11 mouse cellular contexts compared by ENCODE assay signal in the genomic region with DNA sequence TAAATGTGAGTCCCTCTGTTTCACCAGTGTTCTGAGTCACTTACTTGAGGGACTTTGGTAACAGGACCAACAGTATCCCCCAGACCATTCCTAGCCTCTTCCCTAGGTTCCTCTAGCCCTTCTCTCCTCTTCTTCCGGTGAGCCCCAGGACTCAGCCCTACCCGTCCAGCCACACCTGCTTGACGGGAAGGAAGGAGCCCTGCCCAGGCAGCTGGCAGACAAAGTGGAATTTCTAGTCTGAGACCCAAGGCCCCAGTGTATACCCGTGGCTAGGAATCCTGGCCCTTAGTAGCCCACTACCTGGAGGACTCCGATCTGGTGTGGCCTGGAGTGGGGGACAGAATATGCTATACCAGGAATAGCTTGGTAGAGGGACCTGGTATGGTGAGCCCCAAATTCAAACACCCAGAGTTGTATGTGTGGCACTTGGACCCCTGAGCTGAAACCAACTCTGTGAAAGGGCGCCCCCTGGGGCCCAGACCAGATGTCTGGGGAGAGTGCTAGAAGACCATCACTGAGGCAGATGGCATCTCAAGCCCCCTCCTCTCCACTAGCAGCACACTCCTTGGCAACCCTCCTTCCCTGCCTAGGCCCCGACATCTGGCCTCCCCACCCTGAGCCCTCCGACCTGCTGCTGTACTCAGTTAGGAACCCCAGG. TPM values are rescaled to one million over a fixed set of nuclear protein-coding genes. Genes with fewer than 3 reads are reported as not detected.
DNase-seq lines count a peak whose midpoint lies in the region; ATAC-seq and TF ChIP-seq lines count a peak whose summit lies in the region.
"Had no signal": no experiment of that assay in that cellular context is flagged by ENCODE, and none has a peak within 500 bp of the region (broad histone marks: within the 10 kb centered on the region; RNA-seq: fewer than 3 reads in every experiment).

No protein-coding gene starts in this region.

- no peaks in the 10 kb centered on the region for H3K27me3 ChIP-seq in kidney, embryonic 16.5 days (ENCODE audit: insufficient read depth, low read length)
- no peaks in the 10 kb centered on the region for H3K27me3 ChIP-seq in ES-Bruce4 (ENCODE audit: control insufficient read depth, insufficient read depth, low read length, poor library complexity, severe bottlenecking)
- no peaks in the 10 kb centered on the region for H3K27me3 ChIP-seq in midbrain, embryonic 14.5 days (ENCODE audit: control insufficient read depth, insufficient read depth, low read length)
- H3K27me3 ChIP-seq: forebrain, embryonic 12.5 days; limb, embryonic 13.5 days had no signal

- H3K9ac ChIP-seq in kidney, embryonic 16.5 days (replicated peaks; ENCODE audit: low read length): no peak overlapping the region
- H3K9ac ChIP-seq in ES-Bruce4 (ENCODE audit: low read depth, poor library complexity, severe bottlenecking): no peak overlapping the region
- H3K9ac ChIP-seq in midbrain, embryonic 14.5 days (replicated peaks; ENCODE audit: low read length): no peak overlapping the region
- H3K9ac ChIP-seq: forebrain, embryonic 12.5 days; limb, embryonic 13.5 days had no signal

- H3K27ac ChIP-seq in kidney, embryonic 16.5 days (ENCODE audit: low read length): no peak overlapping the region
- no peak overlapping the region for H3K27ac ChIP-seq in ES-Bruce4 (ENCODE audit: insufficient read depth, low read length)
- no peak overlapping the region for H3K27ac ChIP-seq in midbrain, embryonic 14.5 days (replicated peaks; ENCODE audit: low read depth, low read length)
- H3K27ac ChIP-seq: forebrain, embryonic 12.5 days; limb, embryonic 13.5 days had no signal

- 72% methylated on average over 8 of the region's 8 CpGs for WGBS in kidney, embryonic 16.5 days
- WGBS in midbrain, embryonic 14.5 days: 73% methylated on average over 8 of the region's 8 CpGs

- no peak for DNase-seq in kidney, postnatal 14 days
- peak; percentile 13 for DNase-seq in induced T-regulatory cell, adult 2 months (ENCODE audit: low read depth)
- DNase-seq in midbrain, embryonic 14.5 days: no peak
- DNase-seq in heart, postnatal 4 days: no peak
- DNase-seq in left cerebral cortex, postnatal 10 days (ENCODE audit: extremely low spot score in 1 of 2, low spot score in 2 of 2): no peak
- DNase-seq in testis, postnatal 14 days (ENCODE audit: low spot score): no peak
- DNase-seq: right cerebral cortex, postnatal 25 days had no signal

- H3K4me1 ChIP-seq in kidney, embryonic 16.5 days (ENCODE audit: insufficient read depth, low read length): peaks cover 9% of the 10 kb centered on the region
- H3K4me1 ChIP-seq in ES-Bruce4 (ENCODE audit: control insufficient read depth, insufficient read depth, low read length): no peaks in the 10 kb centered on the region
- no peaks in the 10 kb centered on the region for H3K4me1 ChIP-seq in midbrain, embryonic 14.5 days (ENCODE audit: control insufficient read depth, insufficient read depth, low read length)
- H3K4me1 ChIP-seq: forebrain, embryonic 12.5 days; limb, embryonic 13.5 days had no signal

- peak; percentile 54 for TF ChIP-seq CTCF in ES-Bruce4 (IDR thresholded peaks at IDR 0.05; ENCODE audit: low read depth, low read length)

- TF ChIP-seq EP300 in ES-Bruce4 (IDR thresholded peaks at IDR 0.05; ENCODE audit: insufficient read depth, low read depth, low read length): no peak

- no peak overlapping the region for H3K4me2 ChIP-seq in kidney, embryonic 16.5 days (replicated peaks; ENCODE audit: low read depth, low read length)
- H3K4me2 ChIP-seq in midbrain, embryonic 14.5 days (ENCODE audit: low read length): no peak overlapping the region
- H3K4me2 ChIP-seq: forebrain, embryonic 12.5 days; limb, embryonic 13.5 days had no signal

- no peaks in the 10 kb centered on the region for H3K36me3 ChIP-seq in kidney, embryonic 16.5 days (ENCODE audit: insufficient read depth, low read length)
- H3K36me3 ChIP-seq in ES-Bruce4 (ENCODE audit: control insufficient read depth, insufficient read depth, low read length, poor library complexity, severe bottlenecking): no peaks in the 10 kb centered on the region
- no peaks in the 10 kb centered on the region for H3K36me3 ChIP-seq in midbrain, embryonic 14.5 days (ENCODE audit: control insufficient read depth, insufficient read depth, low read length)
- H3K36me3 ChIP-seq: forebrain, embryonic 12.5 days; limb, embryonic 13.5 days had no signal

- H3K9me3 ChIP-seq in kidney, embryonic 16.5 days (ENCODE audit: low read length): no peaks in the 10 kb centered on the region
- H3K9me3 ChIP-seq in ES-Bruce4 (replicated peaks; ENCODE audit: control insufficient read depth, insufficient read depth, low read length, poor library complexity, severe bottlenecking): no peaks in the 10 kb centered on the region
- no peaks in the 10 kb centered on the region for H3K9me3 ChIP-seq in midbrain, embryonic 14.5 days (ENCODE audit: control insufficient read depth, low read length)
- H3K9me3 ChIP-seq: forebrain, embryonic 12.5 days; limb, embryonic 13.5 days had no signal

- 0 out of 2 replicates have a peak, but pooled peaks have one; percentile 3 for ATAC-seq in kidney, embryonic 16.5 days (ENCODE audit: low FRiP score, low TSS enrichment)
- 0 out of 2 replicates have a peak, but pooled peaks have one; percentile 11 for ATAC-seq in midbrain, embryonic 14.5 days (ENCODE audit: low FRiP score, low TSS enrichment)

- no peak for TF ChIP-seq POLR2A in ES-Bruce4 (IDR thresholded peaks at IDR 0.05; ENCODE audit: insufficient read depth, low read length)

- H3K4me3 ChIP-seq in kidney, embryonic 16.5 days (ENCODE audit: low read length): no peak overlapping the region
- no peak overlapping the region for H3K4me3 ChIP-seq in ES-Bruce4 (ENCODE audit: low read depth, low read length)
- H3K4me3 ChIP-seq in midbrain, embryonic 14.5 days (replicated peaks; ENCODE audit: low read depth, low read length): no peak overlapping the region
- H3K4me3 ChIP-seq: forebrain, embryonic 12.5 days; limb, embryonic 13.5 days had no signal

- intact Hi-C loops in left cerebral cortex, postnatal 10 days (cut with DNase I): no loop called here

RNA-seq across cellular contexts. Expression of a gene that starts 13.8 kb away (rescaled TPM):
- 4.8 and 6.0 TPM in 2 replicates for polyA plus RNA-seq in kidney, embryonic 16.5 days (2015; fragmentation: Nextera tagmentation; extraction: Ambion mirVana)
- 2.1 and 3.0 TPM in 2 replicates for polyA plus RNA-seq in ES-Bruce4 (2011; ENCODE audit: insufficient read depth, insufficient read length, low read depth, missing spikeins)
- 1.3 and 2.2 TPM in 2 replicates for polyA plus RNA-seq in midbrain, embryonic 14.5 days (2014; fragmentation: Nextera tagmentation; extraction: Ambion mirVana)
- total RNA-seq in heart, postnatal 4 days (2021): 1 to 10 TPM; 3.3 to 4.1 TPM
- total RNA-seq in left cerebral cortex, postnatal 10 days (2021): 1 to 10 TPM; 1.2 TPM
